Mouse (Mus musculus): ENCODE data around the gene Camkk1. TPM values are rescaled to one million over a fixed set of nuclear protein-coding genes. Genes with fewer than 3 reads are reported as not detected.

The Camkk1 gene
- polyA plus RNA-seq (2021; fragmentation: Nextera tagmentation): 87.2 and 98.0 TPM in 2 replicates
- long read RNA-seq, experiment 1, transcript Camkk1-201 (16 exons, 3,424 nt): major isoform, 86 of 155 reads
- long read RNA-seq, experiment 1, partial matches to known transcripts: 30 of 155 reads
- long read RNA-seq, experiment 1, other reads (novel, unspliced or antisense): 39 of 155 reads
- long read RNA-seq, experiment 2, transcript Camkk1-201 (16 exons, 3,424 nt): major isoform, 899 of 1,269 reads
- long read RNA-seq, experiment 2, transcript Camkk1-203 (15 exons, 3,717 nt): minor isoform, 23 of 1,269 reads
- long read RNA-seq, experiment 2, partial matches to known transcripts: 182 of 1,269 reads
- long read RNA-seq, experiment 2, other reads (novel, unspliced or antisense): 165 of 1,269 reads

DNA sequence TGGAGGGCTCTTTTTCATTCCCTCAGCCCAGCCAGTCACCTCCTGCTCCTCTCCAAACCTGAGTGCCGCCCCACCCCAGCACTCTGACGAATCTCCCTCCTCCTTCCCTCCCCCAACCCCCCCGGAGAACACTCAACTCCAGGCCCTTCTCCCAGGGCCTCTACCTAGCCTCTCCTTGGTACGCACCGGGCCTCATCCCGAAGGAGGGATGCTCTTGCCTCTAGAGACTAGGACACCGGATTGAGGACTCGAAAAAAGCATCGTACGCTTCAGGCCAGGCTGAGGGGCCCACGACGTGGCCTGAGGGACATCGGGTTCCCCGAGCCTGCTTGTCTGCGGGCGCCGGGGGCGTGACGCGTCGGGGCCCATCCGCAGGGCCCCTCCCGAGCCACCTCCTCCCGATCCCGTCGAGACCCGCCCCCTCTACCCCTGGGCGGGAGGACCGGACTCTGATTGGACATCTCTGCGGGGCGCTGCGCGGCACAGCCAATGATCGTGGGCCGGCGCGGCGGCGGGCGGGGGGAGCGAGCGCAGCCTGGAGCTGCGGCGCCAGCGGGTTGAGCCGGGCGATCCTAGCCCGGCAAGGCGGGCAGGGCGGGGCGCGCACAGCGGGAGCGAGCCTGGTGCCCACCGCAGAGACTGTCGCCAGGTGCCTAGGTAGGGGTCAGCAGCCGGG is at the start of gene Camkk1:
Gene Camkk1, plus strand, starts transcription at position 538 of the 676 bp plus-strand sequence.

DNA sequence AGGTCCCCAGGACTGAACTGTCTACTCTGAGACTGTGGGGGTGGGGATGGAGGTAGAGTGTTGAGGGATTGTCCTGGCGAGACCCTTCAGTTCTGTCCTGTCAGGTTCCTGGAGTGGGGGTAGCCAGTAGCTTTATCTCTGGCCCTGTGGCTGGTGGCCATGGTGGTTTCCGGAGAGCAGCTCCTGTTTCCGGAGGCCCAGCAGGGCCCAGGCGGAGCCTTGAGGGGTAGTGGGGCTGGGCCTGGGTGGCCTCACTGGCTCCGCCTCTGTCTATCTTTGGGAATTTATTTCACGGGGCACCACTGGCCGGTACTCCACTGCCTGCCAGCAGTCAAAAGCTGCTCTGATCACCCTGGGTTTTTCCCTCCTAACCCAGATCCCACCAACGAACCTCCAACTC is 20.0 kb upstream of the Camkk1 start, which contains the start of gene P2rx1:
Gene P2rx1, plus strand, starts transcription at position 333 of the 400 bp plus-strand sequence.

DNA sequence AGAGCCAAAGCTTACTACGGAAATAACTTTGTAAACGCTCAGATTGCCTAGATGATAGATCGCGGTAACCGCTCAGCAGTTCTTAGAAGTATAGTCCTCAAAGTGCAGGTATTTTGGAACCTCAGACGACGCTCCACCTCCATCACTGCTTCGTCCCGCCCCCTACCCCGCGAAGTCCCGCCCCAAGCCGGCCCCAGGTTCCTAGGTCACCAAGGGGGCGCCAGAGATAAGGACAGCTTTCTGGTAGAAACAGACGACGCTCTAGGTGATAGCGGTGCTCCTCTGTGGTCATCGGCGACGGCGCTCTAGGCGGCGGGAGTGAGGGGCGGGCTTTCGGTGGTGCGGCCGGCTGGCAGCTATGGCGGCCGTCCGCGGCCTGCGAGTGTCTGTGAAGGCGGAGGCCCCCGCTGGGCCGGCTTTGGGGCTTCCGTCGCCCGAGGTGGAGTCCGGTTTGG is 28.8 kb downstream of the Camkk1 start, which contains the start of gene Ncbp3:
Gene Ncbp3, plus strand, starts transcription at position 242 of the 455 bp plus-strand sequence.

GRCm38 (mm10) chr11:73090283-73090682 is 71.5 kb downstream of the Camkk1 start, which contains the start of gene Itgae:
Gene Itgae, plus strand, starts transcription at chr11:73090583.

Other genes starting within 250 kb of the Camkk1 start
- 20.1 and 22.5 TPM in 2 replicates for gene Cyb5d2, start 222.9 kb upstream of the Camkk1 start, polyA plus RNA-seq (2021; fragmentation: Nextera tagmentation)
- 5.8 and 5.9 TPM in 2 replicates for gene Zzef1, start 222.8 kb upstream of the Camkk1 start, polyA plus RNA-seq (2021; fragmentation: Nextera tagmentation)
- 1.9 and 2.2 TPM in 2 replicates for gene Atp2a3, start 57.8 kb upstream of the Camkk1 start, polyA plus RNA-seq (2021; fragmentation: Nextera tagmentation)
- 0.21 and 0.43 TPM in 2 replicates for gene P2rx1, start 19.9 kb upstream of the Camkk1 start, polyA plus RNA-seq (2021; fragmentation: Nextera tagmentation)
- 2.2 and 2.4 TPM in 2 replicates for gene Ncbp3, start 28.8 kb downstream of the Camkk1 start, polyA plus RNA-seq (2021; fragmentation: Nextera tagmentation)
- 0.08 and 0.18 TPM in 2 replicates for gene Itgae, start 71.6 kb downstream of the Camkk1 start, polyA plus RNA-seq (2021; fragmentation: Nextera tagmentation)
- gene Haspin, start 119.3 kb downstream of the Camkk1 start, polyA plus RNA-seq (2021; fragmentation: Nextera tagmentation): 0.06 TPM in 2 replicates
- gene P2rx5, start 141.4 kb downstream of the Camkk1 start, polyA plus RNA-seq (2021; fragmentation: Nextera tagmentation): 0.84 and 1.1 TPM in 2 replicates
- 79.0 and 81.6 TPM in 2 replicates for gene Emc6, start 158.0 kb downstream of the Camkk1 start, polyA plus RNA-seq (2021; fragmentation: Nextera tagmentation)
- 11.8 and 15.9 TPM in 2 replicates for gene Tax1bp3, start 158.1 kb downstream of the Camkk1 start, polyA plus RNA-seq (2021; fragmentation: Nextera tagmentation)
- gene Ctns, start 180.0 kb downstream of the Camkk1 start, polyA plus RNA-seq (2021; fragmentation: Nextera tagmentation): 4.2 and 4.3 TPM in 2 replicates
- 1.3 and 2.0 TPM in 2 replicates for gene Shpk, start 180.5 kb downstream of the Camkk1 start, polyA plus RNA-seq (2021; fragmentation: Nextera tagmentation)
- not detected in 2 replicates for gene Trpv1, start 215.3 kb downstream of the Camkk1 start, polyA plus RNA-seq (2021; fragmentation: Nextera tagmentation)
- gene Trpv3, start 248.4 kb downstream of the Camkk1 start, polyA plus RNA-seq (2021; fragmentation: Nextera tagmentation): 0.04 and 0.16 TPM in 2 replicates